16 mouse cellular contexts compared by ENCODE assay signal in the genomic region with DNA sequence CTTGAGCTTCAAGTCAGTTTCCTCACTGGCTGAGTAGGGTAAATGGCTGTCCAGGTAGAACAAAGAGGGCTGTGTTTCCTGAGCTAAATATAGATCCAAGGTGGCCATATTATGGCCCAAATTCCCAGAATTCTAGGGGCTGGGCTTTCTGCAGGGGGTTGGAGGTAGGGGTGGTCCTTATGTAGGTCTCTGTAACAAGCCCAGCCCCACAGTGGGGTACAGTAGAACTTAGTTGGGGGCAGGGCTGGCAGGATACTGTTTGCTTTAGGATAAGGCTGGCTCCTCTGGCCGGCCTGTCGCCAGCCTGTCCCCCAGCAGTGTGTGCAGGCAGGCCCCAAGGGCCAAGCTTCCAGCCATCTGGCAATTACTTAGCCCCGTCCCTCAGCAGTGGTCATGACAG. TPM values are rescaled to one million over a fixed set of nuclear protein-coding genes. Genes with fewer than 3 reads are reported as not detected.
DNase-seq lines count a peak whose midpoint lies in the region; ATAC-seq lines count a peak whose summit lies in the region.
"Had no signal": no experiment of that assay in that cellular context is flagged by ENCODE, and none has a peak within 500 bp of the region (broad histone marks: within the 10 kb centered on the region; RNA-seq: fewer than 3 reads in every experiment).

No protein-coding gene starts in this region.

- no peak for DNase-seq in embryonic facial prominence, embryonic 10.5 days (ENCODE audit: low spot score)
- no peak for DNase-seq in spleen, postnatal 36 days (ENCODE audit: low spot score in 2 of 2)
- no peak for DNase-seq in urinary bladder, adult 2 months (ENCODE audit: low spot score)
- DNase-seq: adrenal gland, adult 2 months; cerebellum, postnatal 36 days; gastrocnemius, postnatal 36 days; right cerebral cortex, adult 18-20 months; thymus, adult 2 months had no signal

- H3K9ac ChIP-seq in hindbrain, embryonic 12.5 days = no peak overlapping the region
- no peak overlapping the region for H3K9ac ChIP-seq in hindbrain, embryonic 13.5 days
- H3K9ac ChIP-seq in embryonic facial prominence, embryonic 12.5 days = no peak overlapping the region
- H3K9ac ChIP-seq in limb, embryonic 13.5 days = 0 out of 2 replicates have a peak overlapping the region, but pooled peaks have one; percentile 43
- H3K9ac ChIP-seq: hindbrain, embryonic 15.5 days; neural tube, embryonic 15.5 days had no signal

- no peak for ATAC-seq in hindbrain, embryonic 12.5 days (ENCODE audit: low FRiP score)
- no peak for ATAC-seq in hindbrain, embryonic 13.5 days (ENCODE audit: low FRiP score)
- ATAC-seq in embryonic facial prominence, embryonic 12.5 days (ENCODE audit: insufficient number of reproducible peaks, insufficient read depth, low FRiP score, low TSS enrichment) = no peak; the same call in 1 of the 2 replicates
- ATAC-seq in limb, embryonic 13.5 days (ENCODE audit: low FRiP score, low read depth) = peak; percentile 51
- no peak for ATAC-seq in megakaryocyte-erythroid progenitor cell, adult 5-6 weeks (replicated peaks; ENCODE audit: low FRiP score, low TSS enrichment, poor library complexity, severe bottlenecking)

- H3K36me3 ChIP-seq in hindbrain, embryonic 12.5 days = peaks cover 8% of the 10 kb centered on the region
- 0 out of 2 replicates have a peak, but pooled peaks cover 1% of the 10 kb centered on the region for H3K36me3 ChIP-seq in hindbrain, embryonic 13.5 days
- peaks cover 66% of the 10 kb centered on the region for H3K36me3 ChIP-seq in embryonic facial prominence, embryonic 10.5 days (replicated peaks)
- H3K36me3 ChIP-seq in embryonic facial prominence, embryonic 12.5 days = peaks cover 43% of the 10 kb centered on the region
- H3K36me3 ChIP-seq in limb, embryonic 13.5 days = peaks cover 64% of the 10 kb centered on the region
- H3K36me3 ChIP-seq: hindbrain, embryonic 15.5 days; neural tube, embryonic 15.5 days had no signal

- H3K9me3 ChIP-seq in hindbrain, embryonic 12.5 days (replicated peaks) = no peaks in the 10 kb centered on the region
- no peaks in the 10 kb centered on the region for H3K9me3 ChIP-seq in hindbrain, embryonic 13.5 days
- no peaks in the 10 kb centered on the region for H3K9me3 ChIP-seq in embryonic facial prominence, embryonic 10.5 days
- no peaks in the 10 kb centered on the region for H3K9me3 ChIP-seq in embryonic facial prominence, embryonic 12.5 days
- no peaks in the 10 kb centered on the region for H3K9me3 ChIP-seq in limb, embryonic 13.5 days
- H3K9me3 ChIP-seq: hindbrain, embryonic 15.5 days; neural tube, embryonic 15.5 days had no signal

- peak overlapping the region; percentile 45; the same call in 1 of the 2 replicates for H3K27ac ChIP-seq in hindbrain, embryonic 12.5 days
- H3K27ac ChIP-seq in hindbrain, embryonic 13.5 days = no peak overlapping the region
- peak overlapping the region; percentile 52 for H3K27ac ChIP-seq in embryonic facial prominence, embryonic 10.5 days (replicated peaks)
- H3K27ac ChIP-seq in embryonic facial prominence, embryonic 12.5 days = peak overlapping the region; percentile 69
- peak overlapping the region; percentile 91 for H3K27ac ChIP-seq in limb, embryonic 13.5 days
- H3K27ac ChIP-seq: hindbrain, embryonic 15.5 days; neural tube, embryonic 15.5 days had no signal

- no peak overlapping the region for H3K4me2 ChIP-seq in hindbrain, embryonic 12.5 days (replicated peaks)
- no peak overlapping the region for H3K4me2 ChIP-seq in hindbrain, embryonic 13.5 days
- H3K4me2 ChIP-seq in embryonic facial prominence, embryonic 12.5 days (replicated peaks) = no peak overlapping the region; the same call in 1 of the 2 replicates
- peak overlapping the region; percentile 52 for H3K4me2 ChIP-seq in limb, embryonic 13.5 days (replicated peaks)
- H3K4me2 ChIP-seq: hindbrain, embryonic 15.5 days; neural tube, embryonic 15.5 days had no signal

- H3K4me3 ChIP-seq in hindbrain, embryonic 12.5 days = no peak overlapping the region
- no peak overlapping the region for H3K4me3 ChIP-seq in hindbrain, embryonic 13.5 days
- H3K4me3 ChIP-seq in embryonic facial prominence, embryonic 10.5 days = no peak overlapping the region
- no peak overlapping the region for H3K4me3 ChIP-seq in embryonic facial prominence, embryonic 12.5 days
- peak overlapping the region; percentile 9; the same call in 1 of the 2 replicates for H3K4me3 ChIP-seq in limb, embryonic 13.5 days
- H3K4me3 ChIP-seq: hindbrain, embryonic 15.5 days; neural tube, embryonic 15.5 days had no signal

- H3K4me1 ChIP-seq in hindbrain, embryonic 12.5 days = peaks cover 48% of the 10 kb centered on the region
- peaks cover 30% of the 10 kb centered on the region for H3K4me1 ChIP-seq in hindbrain, embryonic 13.5 days (replicated peaks)
- H3K4me1 ChIP-seq in embryonic facial prominence, embryonic 10.5 days = peaks cover 82% of the 10 kb centered on the region
- peaks cover 53% of the 10 kb centered on the region for H3K4me1 ChIP-seq in embryonic facial prominence, embryonic 12.5 days
- H3K4me1 ChIP-seq in limb, embryonic 13.5 days = peaks cover 80% of the 10 kb centered on the region

- WGBS in hindbrain, embryonic 12.5 days = 62% methylated on average over 3 of the region's 3 CpGs
- WGBS in hindbrain, embryonic 13.5 days = 57% methylated on average over 3 of the region's 3 CpGs
- 31% methylated on average over 3 of the region's 3 CpGs for WGBS in embryonic facial prominence, embryonic 10.5 days
- WGBS in embryonic facial prominence, embryonic 12.5 days = 23% methylated on average over 3 of the region's 3 CpGs
- WGBS in limb, embryonic 13.5 days = 45% methylated on average over 3 of the region's 3 CpGs

- no peaks in the 10 kb centered on the region for H3K27me3 ChIP-seq in hindbrain, embryonic 12.5 days
- 0 out of 2 replicates have a peak, but pooled peaks cover 3% of the 10 kb centered on the region for H3K27me3 ChIP-seq in hindbrain, embryonic 13.5 days
- H3K27me3 ChIP-seq in embryonic facial prominence, embryonic 10.5 days (replicated peaks; ENCODE audit: low read depth, poor library complexity, severe bottlenecking) = peaks cover 10% of the 10 kb centered on the region; the same call in 1 of the 2 replicates
- no peaks in the 10 kb centered on the region for H3K27me3 ChIP-seq in embryonic facial prominence, embryonic 12.5 days
- no peaks in the 10 kb centered on the region for H3K27me3 ChIP-seq in limb, embryonic 13.5 days
- H3K27me3 ChIP-seq: neural tube, embryonic 15.5 days had no signal

RNA-seq across cellular contexts. Expression of a gene that starts 8.2 kb away (rescaled TPM):
- polyA plus RNA-seq in hindbrain, embryonic 12.5 days (2016; fragmentation: Nextera tagmentation; extraction: Ambion mirVana) = 25.3 and 29.4 TPM in 2 replicates
- 4.7 and 5.8 TPM in 2 replicates for polyA plus RNA-seq in hindbrain, embryonic 13.5 days (2015; fragmentation: Nextera tagmentation; extraction: Ambion mirVana)
- polyA plus RNA-seq in embryonic facial prominence, embryonic 10.5 days (2016; fragmentation: Nextera tagmentation; extraction: Ambion mirVana) = 28.9 and 34.0 TPM in 2 replicates
- 45.4 and 46.8 TPM in 2 replicates for polyA plus RNA-seq in embryonic facial prominence, embryonic 12.5 days (2016; fragmentation: Nextera tagmentation; extraction: Ambion mirVana)
- polyA plus RNA-seq in limb, embryonic 13.5 days (2015; fragmentation: Nextera tagmentation; extraction: Ambion mirVana) = 44.8 and 52.4 TPM in 2 replicates
- total RNA-seq in megakaryocyte-erythroid progenitor cell, adult 5-6 weeks (2014; fragmentation: Nextera tagmentation) = 16.8 and 29.8 TPM in 2 replicates
- total RNA-seq in megakaryocyte-erythroid progenitor cell, adult 5-6 weeks (2017) = 7.5 and 8.4 TPM in 2 replicates
- polyA plus RNA-seq in urinary bladder, adult 2 months (2012; rRNA removed) = 69.0 and 72.7 TPM in 2 replicates

RNA-seq across cellular contexts. Expression of a gene that starts 25.0 kb away (rescaled TPM):
- 1.6 and 1.7 TPM in 2 replicates for polyA plus RNA-seq in hindbrain, embryonic 12.5 days (2016; fragmentation: Nextera tagmentation; extraction: Ambion mirVana)
- 2.0 and 2.7 TPM in 2 replicates for polyA plus RNA-seq in hindbrain, embryonic 13.5 days (2015; fragmentation: Nextera tagmentation; extraction: Ambion mirVana)
- polyA plus RNA-seq in embryonic facial prominence, embryonic 10.5 days (2016; fragmentation: Nextera tagmentation; extraction: Ambion mirVana) = 0.55 and 0.92 TPM in 2 replicates
- polyA plus RNA-seq in embryonic facial prominence, embryonic 12.5 days (2016; fragmentation: Nextera tagmentation; extraction: Ambion mirVana) = 1.3 and 1.8 TPM in 2 replicates
- 1.5 and 1.8 TPM in 2 replicates for polyA plus RNA-seq in limb, embryonic 13.5 days (2015; fragmentation: Nextera tagmentation; extraction: Ambion mirVana)
- total RNA-seq in megakaryocyte-erythroid progenitor cell, adult 5-6 weeks (2014; fragmentation: Nextera tagmentation) = 22.9 and 25.8 TPM in 2 replicates
- total RNA-seq in megakaryocyte-erythroid progenitor cell, adult 5-6 weeks (2017) = 10.7 and 12.3 TPM in 2 replicates
- polyA plus RNA-seq in urinary bladder, adult 2 months (2012; rRNA removed) = 0.04 and 0.07 TPM in 2 replicates
- total RNA-seq: gastrocnemius, postnatal 36 days had no signal
- polyA plus RNA-seq: large intestine, adult 2 months had no signal

RNA-seq across cellular contexts. Expression of a gene that starts 30.9 kb away (rescaled TPM):
- polyA plus RNA-seq in hindbrain, embryonic 12.5 days (2016; fragmentation: Nextera tagmentation; extraction: Ambion mirVana) = 21.9 and 23.5 TPM in 2 replicates
- polyA plus RNA-seq in hindbrain, embryonic 13.5 days (2015; fragmentation: Nextera tagmentation; extraction: Ambion mirVana) = 23.8 and 27.2 TPM in 2 replicates
- polyA plus RNA-seq in embryonic facial prominence, embryonic 10.5 days (2016; fragmentation: Nextera tagmentation; extraction: Ambion mirVana) = 12.5 and 14.5 TPM in 2 replicates
- polyA plus RNA-seq in embryonic facial prominence, embryonic 12.5 days (2016; fragmentation: Nextera tagmentation; extraction: Ambion mirVana) = 16.6 and 18.8 TPM in 2 replicates
- polyA plus RNA-seq in limb, embryonic 13.5 days (2015; fragmentation: Nextera tagmentation; extraction: Ambion mirVana) = 15.9 and 16.8 TPM in 2 replicates
- total RNA-seq in megakaryocyte-erythroid progenitor cell, adult 5-6 weeks (2014; fragmentation: Nextera tagmentation) = 16.3 and 24.7 TPM in 2 replicates
- 10.5 and 13.0 TPM in 2 replicates for total RNA-seq in megakaryocyte-erythroid progenitor cell, adult 5-6 weeks (2017)
- 20.2 and 21.5 TPM in 2 replicates for polyA plus RNA-seq in urinary bladder, adult 2 months (2012; rRNA removed)

RNA-seq across cellular contexts. Expression of a gene that starts 40.2 kb away (rescaled TPM):
- 11.2 and 12.9 TPM in 2 replicates for polyA plus RNA-seq in hindbrain, embryonic 12.5 days (2016; fragmentation: Nextera tagmentation; extraction: Ambion mirVana)
- 9.8 and 12.3 TPM in 2 replicates for polyA plus RNA-seq in hindbrain, embryonic 13.5 days (2015; fragmentation: Nextera tagmentation; extraction: Ambion mirVana)
- 9.3 and 9.6 TPM in 2 replicates for polyA plus RNA-seq in embryonic facial prominence, embryonic 10.5 days (2016; fragmentation: Nextera tagmentation; extraction: Ambion mirVana)
- polyA plus RNA-seq in embryonic facial prominence, embryonic 12.5 days (2016; fragmentation: Nextera tagmentation; extraction: Ambion mirVana) = 13.4 and 14.5 TPM in 2 replicates
- 16.2 and 18.2 TPM in 2 replicates for polyA plus RNA-seq in limb, embryonic 13.5 days (2015; fragmentation: Nextera tagmentation; extraction: Ambion mirVana)
- 19.9 and 20.7 TPM in 2 replicates for total RNA-seq in megakaryocyte-erythroid progenitor cell, adult 5-6 weeks (2014; fragmentation: Nextera tagmentation)
- 2.8 and 7.8 TPM in 2 replicates for total RNA-seq in megakaryocyte-erythroid progenitor cell, adult 5-6 weeks (2017)
- polyA plus RNA-seq in urinary bladder, adult 2 months (2012; rRNA removed) = 24.1 and 27.1 TPM in 2 replicates
